Mouse (Mus musculus): ENCODE results near the gene Scyl2. TPM values are rescaled to one million over a fixed set of nuclear protein-coding genes. Genes with fewer than 3 reads are reported as not detected.

The Scyl2 gene
- polyA plus RNA-seq, 1 experiment from 2014 or later, result 7.5 TPM

Other genes starting within 250 kb of the Scyl2 start
- 14.8 and 18.6 TPM in 2 replicates for gene Gas2l3, start 242.3 kb downstream of the Scyl2 start, polyA plus RNA-seq (2015; fragmentation: Nextera tagmentation; extraction: Ambion mirVana)
- 55.1 and 57.9 TPM in 2 replicates for gene Nr1h4, start 152.7 kb downstream of the Scyl2 start, polyA plus RNA-seq (2015; fragmentation: Nextera tagmentation; extraction: Ambion mirVana)
- 0.08 and 0.09 TPM in 2 replicates for gene Slc17a8, start 65.0 kb downstream of the Scyl2 start, polyA plus RNA-seq (2015; fragmentation: Nextera tagmentation; extraction: Ambion mirVana)
- 23.8 and 30.6 TPM in 2 replicates for gene Actr6, start 46.0 kb upstream of the Scyl2 start, polyA plus RNA-seq (2015; fragmentation: Nextera tagmentation; extraction: Ambion mirVana)
- 21.0 and 22.9 TPM in 2 replicates for gene Uhrf1bp1l, start 58.7 kb upstream of the Scyl2 start, polyA plus RNA-seq (2015; fragmentation: Nextera tagmentation; extraction: Ambion mirVana)
- gene Anks1b, start 187.2 kb upstream of the Scyl2 start, polyA plus RNA-seq (2015; fragmentation: Nextera tagmentation; extraction: Ambion mirVana), result 0.85 and 1.6 TPM in 2 replicates

Measured in intestine, embryonic 15.5 days (tissue).